21 mouse cellular contexts compared by ENCODE assay signal in the genomic region with DNA sequence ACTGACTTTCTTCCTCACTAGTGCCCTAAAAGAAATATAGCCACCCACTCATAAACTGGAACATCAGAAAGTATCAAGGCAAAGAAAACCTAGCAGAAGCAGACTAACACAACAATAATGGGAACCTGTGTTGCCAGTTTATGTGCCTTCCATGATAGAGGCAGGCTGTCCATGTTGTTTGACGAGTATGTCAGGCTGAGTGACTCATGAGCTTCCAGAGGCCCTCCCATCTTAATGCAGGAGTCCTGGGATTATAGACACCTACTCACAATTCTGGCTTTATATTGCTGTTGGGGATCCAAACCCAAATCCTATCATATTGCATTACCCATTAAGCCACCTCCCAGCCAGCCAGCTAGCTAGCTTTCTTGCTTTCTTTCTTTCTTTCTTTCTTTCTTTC. TPM values are rescaled to one million over a fixed set of nuclear protein-coding genes. Genes with fewer than 3 reads are reported as not detected.
DNase-seq lines count a peak whose midpoint lies in the region; ATAC-seq and TF ChIP-seq lines count a peak whose summit lies in the region.
"Had no signal": no experiment of that assay in that cellular context is flagged by ENCODE, and none has a peak within 500 bp of the region (broad histone marks: within the 10 kb centered on the region; RNA-seq: fewer than 3 reads in every experiment).

No protein-coding gene starts in this region.

- 52% methylated on average over 1 of the region's 1 CpGs for whole genome bisulfite sequencing in embryonic facial prominence, embryonic 15.5 days
- 82% methylated on average over 1 of the region's 1 CpGs for WGBS in stomach, embryonic 15.5 days
- 75% methylated on average over 1 of the region's 1 CpGs for WGBS in heart, adult 2 months

- H3K27ac ChIP-seq in embryonic facial prominence, embryonic 15.5 days (replicated peaks): peak overlapping the region; percentile 55
- H3K27ac ChIP-seq in stomach, embryonic 15.5 days: peak overlapping the region; percentile 11; the same call in 1 of the 2 replicates
- H3K27ac ChIP-seq in heart, adult 2 months: no peak overlapping the region
- H3K27ac ChIP-seq: embryonic facial prominence, embryonic 12.5 days; hindbrain, embryonic 12.5 days; hindbrain, embryonic 15.5 days had no signal

- no peak for TF ChIP-seq CTCF in heart, adult 2 months (IDR thresholded peaks at IDR 0.05)

- H3K4me1 ChIP-seq in embryonic facial prominence, embryonic 15.5 days: no peaks in the 10 kb centered on the region
- H3K4me1 ChIP-seq in stomach, embryonic 15.5 days: peaks cover under 1% of the 10 kb centered on the region
- peaks cover 6% of the 10 kb centered on the region for H3K4me1 ChIP-seq in heart, adult 2 months (ENCODE audit: control insufficient read depth, insufficient read depth, low read length)
- H3K4me1 ChIP-seq: embryonic facial prominence, embryonic 12.5 days; hindbrain, embryonic 12.5 days; hindbrain, embryonic 15.5 days had no signal

- no peak overlapping the region for H3K4me3 ChIP-seq in embryonic facial prominence, embryonic 15.5 days (replicated peaks)
- H3K4me3 ChIP-seq in stomach, embryonic 15.5 days (replicated peaks): no peak overlapping the region
- no peak overlapping the region for H3K4me3 ChIP-seq in heart, adult 2 months
- H3K4me3 ChIP-seq: embryonic facial prominence, embryonic 12.5 days; hindbrain, embryonic 12.5 days; hindbrain, embryonic 15.5 days had no signal

- no peak overlapping the region for H3K4me2 ChIP-seq in embryonic facial prominence, embryonic 15.5 days (replicated peaks)
- no peak overlapping the region for H3K4me2 ChIP-seq in stomach, embryonic 15.5 days
- H3K4me2 ChIP-seq: embryonic facial prominence, embryonic 12.5 days; heart, embryonic 11.5 days; hindbrain, embryonic 12.5 days; hindbrain, embryonic 15.5 days had no signal

- intact Hi-C loops in heart, adult 2 months (cut with DNase I): no loop called here

- no peak overlapping the region for H3K9ac ChIP-seq in embryonic facial prominence, embryonic 15.5 days
- H3K9ac ChIP-seq in stomach, embryonic 15.5 days: no peak overlapping the region
- no peak overlapping the region for H3K9ac ChIP-seq in heart, adult 2 months (ENCODE audit: low read depth, low read length)
- H3K9ac ChIP-seq: embryonic facial prominence, embryonic 12.5 days; forebrain, postnatal 0 days; hindbrain, embryonic 12.5 days; hindbrain, embryonic 15.5 days had no signal

- peaks cover 5% of the 10 kb centered on the region for H3K79me2 ChIP-seq in heart, adult 2 months (replicated peaks; ENCODE audit: control insufficient read depth, insufficient read depth, low read length)

- H3K36me3 ChIP-seq in embryonic facial prominence, embryonic 15.5 days: no peaks in the 10 kb centered on the region
- H3K36me3 ChIP-seq in stomach, embryonic 15.5 days: no peaks in the 10 kb centered on the region
- H3K36me3 ChIP-seq in heart, adult 2 months (ENCODE audit: control insufficient read depth, insufficient read depth, low read length): peaks cover 22% of the 10 kb centered on the region
- H3K36me3 ChIP-seq: embryonic facial prominence, embryonic 12.5 days; hindbrain, embryonic 12.5 days; hindbrain, embryonic 15.5 days had no signal

- TF ChIP-seq POLR2A in heart, adult 2 months (IDR thresholded peaks at IDR 0.05; ENCODE audit: insufficient read depth, low read depth, low read length): no peak

- H3K27me3 ChIP-seq in embryonic facial prominence, embryonic 15.5 days: no peaks in the 10 kb centered on the region
- no peaks in the 10 kb centered on the region for H3K27me3 ChIP-seq in stomach, embryonic 15.5 days (replicated peaks)
- no peaks in the 10 kb centered on the region for H3K27me3 ChIP-seq in heart, adult 2 months (ENCODE audit: control insufficient read depth, insufficient read depth, low read length)
- H3K27me3 ChIP-seq: embryonic facial prominence, embryonic 12.5 days; hindbrain, embryonic 12.5 days; hindbrain, embryonic 15.5 days had no signal

- no peak for ATAC-seq in embryonic facial prominence, embryonic 15.5 days (ENCODE audit: insufficient number of reproducible peaks, low FRiP score, low TSS enrichment, low read depth)
- ATAC-seq in stomach, embryonic 15.5 days (ENCODE audit: insufficient read depth, low FRiP score, low read depth): no peak
- ATAC-seq: activated CD4-positive, CD25-positive, alpha-beta regulatory T cell, adult 4 months; forebrain, embryonic 14.5 days; forebrain, postnatal 0 days had no signal

- no peak for TF ChIP-seq EP300 in heart, adult 2 months (IDR thresholded peaks at IDR 0.05; ENCODE audit: insufficient read depth, low read depth, low read length)

- peak; percentile 13 for DNase-seq in 3T3-L1 (ENCODE audit: low read depth, low spot score)
- no peak for DNase-seq in thymus, postnatal 36 days
- DNase-seq in frontal cortex, postnatal 36 days (ENCODE audit: low spot score in 2 of 2): no peak
- no peak for DNase-seq in heart, adult 2 months
- DNase-seq: adrenal gland, adult 8-10 months; adrenal gland, postnatal 25 days; cerebellum, adult 11-12 months; cerebellum, adult 8-10 months; cerebellum, postnatal 10 days; cerebellum, postnatal 36 days; embryo, embryonic 11 days; forebrain, postnatal 0 days; gastrocnemius, postnatal 25 days had no signal

- H3K9me3 ChIP-seq in embryonic facial prominence, embryonic 15.5 days (replicated peaks): no peaks in the 10 kb centered on the region
- H3K9me3 ChIP-seq in stomach, embryonic 15.5 days: no peaks in the 10 kb centered on the region
- H3K9me3 ChIP-seq: embryonic facial prominence, embryonic 12.5 days; hindbrain, embryonic 12.5 days; hindbrain, embryonic 15.5 days had no signal

RNA-seq across cellular contexts. Expression of a gene that starts 12.5 kb away (rescaled TPM):
- polyA plus RNA-seq in embryonic facial prominence, embryonic 15.5 days (2015; fragmentation: Nextera tagmentation; extraction: Ambion mirVana): 20.9 and 22.3 TPM in 2 replicates
- 28.6 and 28.7 TPM in 2 replicates for polyA plus RNA-seq in stomach, embryonic 15.5 days (2015; fragmentation: Nextera tagmentation; extraction: Ambion mirVana)
- total RNA-seq in heart, adult 2 months (2021): 10 to 100 TPM; 33.2 to 33.6 TPM
- polyA plus RNA-seq in heart, adult 2 months (2012; rRNA removed): 89.8 and 92.8 TPM in 2 replicates
